Mouse (Mus musculus): ENCODE results near the gene Usp18. TPM values are rescaled to one million over a fixed set of nuclear protein-coding genes. Genes with fewer than 3 reads are reported as not detected.

Gene Usp18
- polyA plus RNA-seq, 1 experiment: 4.3 TPM

GRCm38 (mm10) chr6:121210149-121210925, 35.4 kb upstream of the Usp18 start, which contains the start of gene Tuba8:
Tuba8 (plus strand) TSS chr6:121210696.
- Histone ChIP-seq H3K4me3 (ENCODE audit: low read depth, low read length) (peak within 1 kb of the TSS; percentile 53), H3K9ac (ENCODE audit: low read depth, poor library complexity, severe bottlenecking) (peak within 1 kb of the TSS; percentile 37; the same call in 1 of the 2 replicates), H3K36me3 (ENCODE audit: control insufficient read depth, insufficient read depth, low read length, poor library complexity, severe bottlenecking) (no peaks in the 10 kb centered on the region), H3K9me3 (replicated peaks; ENCODE audit: control insufficient read depth, insufficient read depth, low read length, poor library complexity, severe bottlenecking) (no peaks in the 10 kb centered on the region), H3K27me3 (ENCODE audit: control insufficient read depth, insufficient read depth, low read length, poor library complexity, severe bottlenecking) (no peaks in the 10 kb centered on the region), H3K27ac (ENCODE audit: insufficient read depth, low read length) (no peak within 1 kb of the TSS), H3K4me1 (ENCODE audit: control insufficient read depth, insufficient read depth, low read length) (peaks cover 4% of the 10 kb centered on the region)
- TF ChIP-seq POLR2A (IDR thresholded peaks at IDR 0.05; ENCODE audit: insufficient read depth, low read length) (no peak), CTCF (IDR thresholded peaks at IDR 0.05; ENCODE audit: low read depth, low read length) (no peak), EP300 (IDR thresholded peaks at IDR 0.05; ENCODE audit: insufficient read depth, low read depth, low read length) (no peak)

- H3K4me3 ChIP-seq (ENCODE audit: low read depth, low read length): peak overlapping the region; percentile 53
- H3K36me3 ChIP-seq (ENCODE audit: control insufficient read depth, insufficient read depth, low read length, poor library complexity, severe bottlenecking): no peaks in the 10 kb centered on the region
- H3K27ac ChIP-seq (ENCODE audit: insufficient read depth, low read length): no peak overlapping the region
- peaks cover 4% of the 10 kb centered on the region for H3K4me1 ChIP-seq (ENCODE audit: control insufficient read depth, insufficient read depth, low read length)
- TF ChIP-seq POLR2A (IDR thresholded peaks at IDR 0.05; ENCODE audit: insufficient read depth, low read length): no peak
- no peak for TF ChIP-seq CTCF (IDR thresholded peaks at IDR 0.05; ENCODE audit: low read depth, low read length)
- TF ChIP-seq EP300 (IDR thresholded peaks at IDR 0.05; ENCODE audit: insufficient read depth, low read depth, low read length): no peak
- H3K9me3 ChIP-seq (replicated peaks; ENCODE audit: control insufficient read depth, insufficient read depth, low read length, poor library complexity, severe bottlenecking): no peaks in the 10 kb centered on the region
- peak overlapping the region; percentile 37; the same call in 1 of the 2 replicates for H3K9ac ChIP-seq (ENCODE audit: low read depth, poor library complexity, severe bottlenecking)
- H3K27me3 ChIP-seq (ENCODE audit: control insufficient read depth, insufficient read depth, low read length, poor library complexity, severe bottlenecking): no peaks in the 10 kb centered on the region
Measured at GRCm38 (mm10) chr6:121210926-121211289, 34.8 kb upstream of the Usp18 start.

GRCm38 (mm10) chr6:121211743-121212142, 34.0 kb upstream of the Usp18 start:
- TF ChIP-seq EP300 (IDR thresholded peaks at IDR 0.05; ENCODE audit: insufficient read depth, low read depth, low read length): no peak
- no peak for TF ChIP-seq POLR2A (IDR thresholded peaks at IDR 0.05; ENCODE audit: insufficient read depth, low read length)
- TF ChIP-seq CTCF (IDR thresholded peaks at IDR 0.05; ENCODE audit: low read depth, low read length): no peak
- Histone ChIP-seq H3K4me1 (ENCODE audit: control insufficient read depth, insufficient read depth, low read length) (peaks cover 4% of the 10 kb centered on the region), H3K36me3 (ENCODE audit: control insufficient read depth, insufficient read depth, low read length, poor library complexity, severe bottlenecking) (no peaks in the 10 kb centered on the region), H3K4me3 (ENCODE audit: low read depth, low read length) (no peak overlapping the region), H3K27ac (ENCODE audit: insufficient read depth, low read length) (no peak overlapping the region), H3K9me3 (replicated peaks; ENCODE audit: control insufficient read depth, insufficient read depth, low read length, poor library complexity, severe bottlenecking) (no peaks in the 10 kb centered on the region), H3K9ac (ENCODE audit: low read depth, poor library complexity, severe bottlenecking) (no peak overlapping the region), H3K27me3 (ENCODE audit: control insufficient read depth, insufficient read depth, low read length, poor library complexity, severe bottlenecking) (no peaks in the 10 kb centered on the region)

- TF ChIP-seq POLR2A (IDR thresholded peaks at IDR 0.05; ENCODE audit: insufficient read depth, low read length) (no peak), EP300 (IDR thresholded peaks at IDR 0.05; ENCODE audit: insufficient read depth, low read depth, low read length) (no peak), CTCF (IDR thresholded peaks at IDR 0.05; ENCODE audit: low read depth, low read length) (no peak)
- H3K4me3 ChIP-seq (ENCODE audit: low read depth, low read length): no peak overlapping the region
- no peaks in the 10 kb centered on the region for H3K9me3 ChIP-seq (replicated peaks; ENCODE audit: control insufficient read depth, insufficient read depth, low read length, poor library complexity, severe bottlenecking)
- H3K27ac ChIP-seq (ENCODE audit: insufficient read depth, low read length): no peak overlapping the region
- peaks cover 4% of the 10 kb centered on the region for H3K4me1 ChIP-seq (ENCODE audit: control insufficient read depth, insufficient read depth, low read length)
- no peaks in the 10 kb centered on the region for H3K36me3 ChIP-seq (ENCODE audit: control insufficient read depth, insufficient read depth, low read length, poor library complexity, severe bottlenecking)
- no peaks in the 10 kb centered on the region for H3K27me3 ChIP-seq (ENCODE audit: control insufficient read depth, insufficient read depth, low read length, poor library complexity, severe bottlenecking)
- H3K9ac ChIP-seq (ENCODE audit: low read depth, poor library complexity, severe bottlenecking): no peak overlapping the region
Measured at GRCm38 (mm10) chr6:121212988-121213387, 32.7 kb upstream of the Usp18 start.

- Histone ChIP-seq H3K27ac (ENCODE audit: insufficient read depth, low read length) (no peak overlapping the region), H3K27me3 (ENCODE audit: control insufficient read depth, insufficient read depth, low read length, poor library complexity, severe bottlenecking) (no peaks in the 10 kb centered on the region), H3K4me1 (ENCODE audit: control insufficient read depth, insufficient read depth, low read length) (peaks cover 4% of the 10 kb centered on the region), H3K9ac (ENCODE audit: low read depth, poor library complexity, severe bottlenecking) (no peak overlapping the region), H3K9me3 (replicated peaks; ENCODE audit: control insufficient read depth, insufficient read depth, low read length, poor library complexity, severe bottlenecking) (no peaks in the 10 kb centered on the region), H3K4me3 (ENCODE audit: low read depth, low read length) (no peak overlapping the region), H3K36me3 (ENCODE audit: control insufficient read depth, insufficient read depth, low read length, poor library complexity, severe bottlenecking) (no peaks in the 10 kb centered on the region)
- TF ChIP-seq POLR2A (IDR thresholded peaks at IDR 0.05; ENCODE audit: insufficient read depth, low read length): no peak
- TF ChIP-seq CTCF (IDR thresholded peaks at IDR 0.05; ENCODE audit: low read depth, low read length): no peak
- no peak for TF ChIP-seq EP300 (IDR thresholded peaks at IDR 0.05; ENCODE audit: insufficient read depth, low read depth, low read length)
Measured at GRCm38 (mm10) chr6:121214221-121214620, 31.5 kb upstream of the Usp18 start.

- H3K9me3 ChIP-seq (replicated peaks; ENCODE audit: control insufficient read depth, insufficient read depth, low read length, poor library complexity, severe bottlenecking): no peaks in the 10 kb centered on the region
- no peak overlapping the region for H3K27ac ChIP-seq (ENCODE audit: insufficient read depth, low read length)
Measured at GRCm38 (mm10) chr6:121214667-121215330, 30.9 kb upstream of the Usp18 start.

More at GRCm38 (mm10) chr6:121214667-121215330, 30.9 kb upstream of the Usp18 start:
- H3K36me3 ChIP-seq (ENCODE audit: control insufficient read depth, insufficient read depth, low read length, poor library complexity, severe bottlenecking): no peaks in the 10 kb centered on the region
- no peak overlapping the region for H3K4me3 ChIP-seq (ENCODE audit: low read depth, low read length)
- peaks cover 4% of the 10 kb centered on the region for H3K4me1 ChIP-seq (ENCODE audit: control insufficient read depth, insufficient read depth, low read length)
- no peak overlapping the region for H3K9ac ChIP-seq (ENCODE audit: low read depth, poor library complexity, severe bottlenecking)
- TF ChIP-seq CTCF (IDR thresholded peaks at IDR 0.05; ENCODE audit: low read depth, low read length) (no peak), EP300 (IDR thresholded peaks at IDR 0.05; ENCODE audit: insufficient read depth, low read depth, low read length) (no peak), POLR2A (IDR thresholded peaks at IDR 0.05; ENCODE audit: insufficient read depth, low read length) (no peak)
- H3K27me3 ChIP-seq (ENCODE audit: control insufficient read depth, insufficient read depth, low read length, poor library complexity, severe bottlenecking): no peaks in the 10 kb centered on the region
